Mouse (Mus musculus): ENCODE results near the gene Mboat1. TPM values are rescaled to one million over a fixed set of nuclear protein-coding genes. Genes with fewer than 3 reads are reported as not detected.

The Mboat1 gene
- polyA plus RNA-seq, 1 experiment from 2014 or later, result 7.4 TPM

DNA sequence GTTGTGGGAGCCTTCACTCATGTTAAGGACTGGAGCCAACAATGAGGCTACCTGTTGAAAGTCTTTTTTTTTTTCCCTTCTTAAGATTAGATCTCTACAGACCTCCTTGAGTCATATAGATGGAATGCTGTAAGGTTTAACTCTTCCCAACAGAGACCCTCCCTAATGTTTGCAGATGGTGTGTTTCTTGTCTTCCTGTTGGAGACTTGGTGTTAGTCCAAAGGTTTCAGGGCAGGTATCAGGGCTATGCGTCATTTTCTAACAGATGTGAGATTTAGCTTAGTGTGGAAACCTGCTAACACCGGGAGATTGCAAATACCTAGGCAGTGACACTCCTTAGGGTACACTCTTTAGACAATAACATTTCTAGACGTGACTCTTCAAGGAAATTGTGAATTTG, 58.5 kb downstream of the Mboat1 start:
- Histone ChIP-seq H3K27me3 (ENCODE audit: control insufficient read depth, insufficient read depth, low read length) (no peaks in the 10 kb centered on the region), H3K9me3 (ENCODE audit: control insufficient read depth, low read length) (no peaks in the 10 kb centered on the region), H3K4me1 (replicated peaks; ENCODE audit: control insufficient read depth, insufficient read depth, low read length) (no peaks in the 10 kb centered on the region), H3K4me2 (replicated peaks; ENCODE audit: low read depth, low read length) (no peak overlapping the region), H3K9ac (ENCODE audit: low read depth, low read length) (no peak overlapping the region), H3K4me3 (ENCODE audit: low read depth, low read length) (no peak overlapping the region), H3K36me3 (ENCODE audit: control insufficient read depth, insufficient read depth, low read length) (no peaks in the 10 kb centered on the region), H3K27ac (ENCODE audit: low read depth, low read length) (no peak overlapping the region)
- ATAC-seq (ENCODE audit: low FRiP score) (no peak), DNase-seq (ENCODE audit: low spot score) (no peak)
- WGBS, result 84% methylated on average over 3 of the region's 3 CpGs

DNA sequence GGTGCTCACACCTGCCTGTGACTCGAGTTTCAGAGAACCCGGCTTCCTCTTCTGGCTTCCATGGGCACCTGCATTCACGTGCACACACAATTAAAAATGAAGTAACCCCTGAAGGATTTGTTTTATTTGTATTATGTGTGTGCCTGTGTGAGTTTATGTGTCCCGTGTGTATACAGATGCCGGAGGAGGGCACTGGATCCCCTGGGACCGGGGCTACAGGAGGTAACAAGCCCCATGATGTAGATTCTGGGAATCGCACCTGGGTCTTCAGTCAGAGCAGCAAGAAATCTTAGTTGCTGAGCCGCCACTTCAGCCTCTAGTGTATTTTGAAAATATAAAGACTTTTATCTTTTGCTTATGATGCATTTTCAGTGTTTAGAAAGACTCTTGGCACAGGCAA, 60.4 kb downstream of the Mboat1 start:
- no peak overlapping the region for H3K4me3 ChIP-seq (ENCODE audit: low read depth, low read length)
- no peaks in the 10 kb centered on the region for H3K4me1 ChIP-seq (replicated peaks; ENCODE audit: control insufficient read depth, insufficient read depth, low read length)
- H3K27me3 ChIP-seq (ENCODE audit: control insufficient read depth, insufficient read depth, low read length), result no peaks in the 10 kb centered on the region
- no peak overlapping the region for H3K9ac ChIP-seq (ENCODE audit: low read depth, low read length)
- H3K4me2 ChIP-seq (replicated peaks; ENCODE audit: low read depth, low read length), result no peak overlapping the region
- WGBS, result 86% methylated on average over 8 of the region's 8 CpGs
- H3K36me3 ChIP-seq (ENCODE audit: control insufficient read depth, insufficient read depth, low read length), result no peaks in the 10 kb centered on the region
- H3K9me3 ChIP-seq (ENCODE audit: control insufficient read depth, low read length), result no peaks in the 10 kb centered on the region
- no peak for ATAC-seq (ENCODE audit: low FRiP score)
- no peak overlapping the region for H3K27ac ChIP-seq (ENCODE audit: low read depth, low read length)
- DNase-seq (ENCODE audit: low spot score), result no peak

DNA sequence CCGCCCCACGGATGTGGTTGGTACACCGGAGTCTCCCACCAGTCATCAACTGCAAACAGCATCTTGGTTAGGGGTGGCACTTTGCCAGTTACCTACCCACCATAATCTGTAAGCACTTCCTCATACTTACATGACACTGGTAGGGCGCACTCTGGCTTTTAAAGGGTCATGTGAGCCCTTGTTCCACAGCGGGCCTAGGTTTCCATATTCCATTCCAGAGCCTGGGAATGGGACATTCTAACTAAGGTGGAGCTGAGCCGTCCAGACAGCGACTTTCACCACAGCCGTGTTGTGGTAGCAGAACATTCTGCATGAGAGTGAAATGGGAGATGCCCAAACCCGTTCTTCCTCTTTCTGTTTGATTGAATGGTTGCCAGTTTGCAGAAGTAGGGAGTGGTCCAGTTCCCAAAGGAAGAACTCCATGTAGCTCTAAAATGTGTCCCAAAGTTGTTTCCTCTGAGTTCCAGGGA, 61.8 kb downstream of the Mboat1 start:
- Histone ChIP-seq H3K36me3 (ENCODE audit: control insufficient read depth, insufficient read depth, low read length) (no peaks in the 10 kb centered on the region), H3K4me2 (replicated peaks; ENCODE audit: low read depth, low read length) (no peak overlapping the region), H3K27ac (ENCODE audit: low read depth, low read length) (no peak overlapping the region), H3K9me3 (ENCODE audit: control insufficient read depth, low read length) (no peaks in the 10 kb centered on the region), H3K9ac (ENCODE audit: low read depth, low read length) (no peak overlapping the region), H3K27me3 (ENCODE audit: control insufficient read depth, insufficient read depth, low read length) (no peaks in the 10 kb centered on the region), H3K4me1 (replicated peaks; ENCODE audit: control insufficient read depth, insufficient read depth, low read length) (no peaks in the 10 kb centered on the region), H3K4me3 (ENCODE audit: low read depth, low read length) (no peak overlapping the region)
- DNase-seq (ENCODE audit: low spot score) (no peak), ATAC-seq (ENCODE audit: low FRiP score) (no peak)
- WGBS, result 90% methylated on average over 9 of the region's 9 CpGs

DNA sequence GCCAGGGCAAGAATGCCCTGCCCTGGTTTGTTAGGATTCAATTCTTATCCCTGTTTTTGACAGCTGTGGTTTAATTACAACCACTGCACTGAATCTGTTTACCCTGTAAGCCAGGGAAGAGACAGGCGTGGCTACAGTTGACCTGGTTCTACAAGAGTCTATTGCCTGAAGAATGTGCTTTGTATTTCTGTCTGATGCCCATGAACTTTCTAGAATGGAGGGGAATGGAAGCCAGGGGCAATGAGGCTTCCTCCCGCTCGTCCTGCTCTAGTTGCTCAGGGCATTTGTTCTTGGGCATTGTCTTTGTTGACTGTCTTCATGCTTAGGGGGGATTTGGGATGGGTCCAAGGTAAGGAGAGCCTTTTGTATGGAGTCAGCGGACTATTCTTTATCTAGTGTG, 63.5 kb downstream of the Mboat1 start:
- H3K4me3 ChIP-seq (ENCODE audit: low read depth, low read length), result no peak overlapping the region
- H3K9me3 ChIP-seq (ENCODE audit: control insufficient read depth, low read length), result no peaks in the 10 kb centered on the region
- H3K4me2 ChIP-seq (replicated peaks; ENCODE audit: low read depth, low read length), result no peak overlapping the region
- ATAC-seq (ENCODE audit: low FRiP score) (no peak), DNase-seq (ENCODE audit: low spot score) (no peak)
- H3K9ac ChIP-seq (ENCODE audit: low read depth, low read length), result no peak overlapping the region
- WGBS, result 78% methylated on average over 4 of the region's 4 CpGs
- no peaks in the 10 kb centered on the region for H3K36me3 ChIP-seq (ENCODE audit: control insufficient read depth, insufficient read depth, low read length)
- no peaks in the 10 kb centered on the region for H3K27me3 ChIP-seq (ENCODE audit: control insufficient read depth, insufficient read depth, low read length)
- no peaks in the 10 kb centered on the region for H3K4me1 ChIP-seq (replicated peaks; ENCODE audit: control insufficient read depth, insufficient read depth, low read length)
- H3K27ac ChIP-seq (ENCODE audit: low read depth, low read length), result no peak overlapping the region

DNA sequence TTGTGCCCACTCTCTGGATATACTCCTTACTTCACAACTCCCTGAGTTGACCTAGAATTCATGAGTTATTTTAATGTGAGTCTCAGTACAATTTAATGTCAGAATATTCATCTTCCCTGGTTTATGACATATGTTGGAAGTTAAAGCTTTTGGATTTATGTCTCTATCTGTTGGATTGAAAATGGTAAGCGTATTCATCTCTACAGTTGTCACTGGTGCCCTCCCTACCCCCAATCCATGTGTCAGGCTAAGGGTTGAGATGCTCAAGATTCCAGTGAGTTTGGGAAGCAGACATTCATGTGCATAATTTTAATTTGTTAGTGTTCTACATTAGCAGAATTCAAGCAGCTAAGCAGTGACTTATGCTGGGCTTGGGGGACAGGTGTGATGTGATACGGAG, 64.4 kb downstream of the Mboat1 start:
- WGBS, result 89% methylated on average over 2 of the region's 2 CpGs

DNA sequence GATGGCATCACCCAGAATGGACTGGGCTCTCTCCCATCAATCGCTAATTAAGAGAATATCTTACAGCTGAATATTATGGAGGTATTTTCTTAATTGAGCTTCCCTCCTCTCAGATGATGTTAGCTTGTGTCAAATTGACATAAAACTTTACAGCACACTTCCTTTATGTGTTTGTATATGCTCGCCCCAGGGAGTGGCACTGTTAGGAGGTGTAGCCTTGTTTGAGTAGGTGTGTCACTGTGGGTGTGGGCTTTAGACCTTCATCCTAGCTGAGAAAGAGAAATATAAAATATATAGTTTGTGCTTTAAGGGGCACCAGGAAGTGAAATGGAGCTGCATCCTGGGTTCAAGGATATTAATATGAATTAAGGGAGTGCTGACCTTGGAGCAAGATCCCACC, 66.7 kb downstream of the Mboat1 start:
- no peak for ATAC-seq (ENCODE audit: low FRiP score)
- Histone ChIP-seq H3K9me3 (ENCODE audit: control insufficient read depth, low read length) (no peaks in the 10 kb centered on the region), H3K27me3 (ENCODE audit: control insufficient read depth, insufficient read depth, low read length) (no peaks in the 10 kb centered on the region), H3K4me1 (replicated peaks; ENCODE audit: control insufficient read depth, insufficient read depth, low read length) (no peaks in the 10 kb centered on the region), H3K9ac (ENCODE audit: low read depth, low read length) (no peak overlapping the region), H3K36me3 (ENCODE audit: control insufficient read depth, insufficient read depth, low read length) (no peaks in the 10 kb centered on the region), H3K4me3 (ENCODE audit: low read depth, low read length) (no peak overlapping the region), H3K4me2 (replicated peaks; ENCODE audit: low read depth, low read length) (no peak overlapping the region), H3K27ac (ENCODE audit: low read depth, low read length) (no peak overlapping the region)
- no peak for DNase-seq (ENCODE audit: low spot score)
- WGBS, result 90% methylated on average over 2 of the region's 2 CpGs

More for the DNA sequence above, 64.4 kb downstream of the Mboat1 start:
- DNase-seq (ENCODE audit: low spot score) (no peak), ATAC-seq (ENCODE audit: low FRiP score) (no peak)
- Histone ChIP-seq H3K4me3 (ENCODE audit: low read depth, low read length) (no peak overlapping the region), H3K27me3 (ENCODE audit: control insufficient read depth, insufficient read depth, low read length) (no peaks in the 10 kb centered on the region), H3K9me3 (ENCODE audit: control insufficient read depth, low read length) (no peaks in the 10 kb centered on the region), H3K4me2 (replicated peaks; ENCODE audit: low read depth, low read length) (no peak overlapping the region), H3K4me1 (replicated peaks; ENCODE audit: control insufficient read depth, insufficient read depth, low read length) (no peaks in the 10 kb centered on the region), H3K27ac (ENCODE audit: low read depth, low read length) (no peak overlapping the region), H3K9ac (ENCODE audit: low read depth, low read length) (no peak overlapping the region), H3K36me3 (ENCODE audit: control insufficient read depth, insufficient read depth, low read length) (no peaks in the 10 kb centered on the region)

DNA sequence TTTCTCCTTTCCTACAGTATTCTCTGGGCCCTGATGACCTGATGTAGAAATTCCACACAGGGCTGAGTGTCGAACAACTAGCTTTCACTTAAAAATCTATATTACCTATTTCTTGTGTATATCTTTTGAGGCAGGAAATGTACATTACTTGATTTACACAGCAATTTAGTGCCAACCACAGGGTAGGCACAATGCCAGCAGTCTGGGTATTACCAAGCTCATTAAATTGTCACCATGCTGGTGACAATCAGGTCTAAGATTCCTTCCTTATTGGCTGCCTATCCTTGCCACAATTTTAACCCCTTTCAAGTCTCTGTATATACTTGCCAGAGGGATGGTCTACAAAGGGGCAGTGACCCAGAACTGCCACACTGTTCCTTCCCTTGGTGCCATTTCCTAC, 71.9 kb downstream of the Mboat1 start:
- Histone ChIP-seq H3K27ac (ENCODE audit: low read depth, low read length) (no peak overlapping the region), H3K4me3 (ENCODE audit: low read depth, low read length) (no peak overlapping the region), H3K4me2 (replicated peaks; ENCODE audit: low read depth, low read length) (no peak overlapping the region), H3K27me3 (ENCODE audit: control insufficient read depth, insufficient read depth, low read length) (no peaks in the 10 kb centered on the region), H3K9ac (ENCODE audit: low read depth, low read length) (no peak overlapping the region), H3K4me1 (replicated peaks; ENCODE audit: control insufficient read depth, insufficient read depth, low read length) (no peaks in the 10 kb centered on the region), H3K36me3 (ENCODE audit: control insufficient read depth, insufficient read depth, low read length) (no peaks in the 10 kb centered on the region), H3K9me3 (ENCODE audit: control insufficient read depth, low read length) (no peaks in the 10 kb centered on the region)
- DNase-seq (ENCODE audit: low spot score) (no peak), ATAC-seq (ENCODE audit: low FRiP score) (no peak)
- 97% methylated on average over 1 of the region's 1 CpGs for WGBS

DNA sequence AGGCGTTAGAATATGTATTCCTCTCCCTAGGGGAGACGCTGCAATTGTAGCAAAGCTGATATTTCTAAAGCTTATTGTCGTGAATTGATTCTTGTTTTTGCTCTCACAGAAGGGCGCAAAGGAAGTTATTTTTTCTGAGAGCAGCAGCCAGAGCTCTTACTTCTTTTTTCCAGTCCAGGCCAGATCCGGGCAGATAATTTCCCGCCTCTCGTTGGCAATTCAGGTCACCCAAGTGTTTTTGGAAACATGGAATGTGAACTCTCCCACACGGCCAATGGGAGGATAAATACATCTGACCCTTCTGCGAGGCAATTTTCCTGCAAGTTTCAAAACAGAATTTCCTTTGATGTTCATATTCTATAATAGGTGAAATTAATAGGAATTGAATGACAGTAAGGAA, 77.0 kb downstream of the Mboat1 start:
- no peaks in the 10 kb centered on the region for H3K9me3 ChIP-seq (ENCODE audit: control insufficient read depth, low read length)
- no peak overlapping the region for H3K9ac ChIP-seq (ENCODE audit: low read depth, low read length)
- no peak for ATAC-seq (ENCODE audit: low FRiP score)
- H3K4me3 ChIP-seq (ENCODE audit: low read depth, low read length), result no peak overlapping the region
- no peaks in the 10 kb centered on the region for H3K27me3 ChIP-seq (ENCODE audit: control insufficient read depth, insufficient read depth, low read length)
- H3K36me3 ChIP-seq (ENCODE audit: control insufficient read depth, insufficient read depth, low read length), result no peaks in the 10 kb centered on the region
- WGBS, result 77% methylated on average over 9 of the region's 9 CpGs
- no peak overlapping the region for H3K27ac ChIP-seq (ENCODE audit: low read depth, low read length)
- H3K4me2 ChIP-seq (replicated peaks; ENCODE audit: low read depth, low read length), result no peak overlapping the region
- H3K4me1 ChIP-seq (replicated peaks; ENCODE audit: control insufficient read depth, insufficient read depth, low read length), result no peaks in the 10 kb centered on the region
- DNase-seq (ENCODE audit: low spot score), result no peak

DNA sequence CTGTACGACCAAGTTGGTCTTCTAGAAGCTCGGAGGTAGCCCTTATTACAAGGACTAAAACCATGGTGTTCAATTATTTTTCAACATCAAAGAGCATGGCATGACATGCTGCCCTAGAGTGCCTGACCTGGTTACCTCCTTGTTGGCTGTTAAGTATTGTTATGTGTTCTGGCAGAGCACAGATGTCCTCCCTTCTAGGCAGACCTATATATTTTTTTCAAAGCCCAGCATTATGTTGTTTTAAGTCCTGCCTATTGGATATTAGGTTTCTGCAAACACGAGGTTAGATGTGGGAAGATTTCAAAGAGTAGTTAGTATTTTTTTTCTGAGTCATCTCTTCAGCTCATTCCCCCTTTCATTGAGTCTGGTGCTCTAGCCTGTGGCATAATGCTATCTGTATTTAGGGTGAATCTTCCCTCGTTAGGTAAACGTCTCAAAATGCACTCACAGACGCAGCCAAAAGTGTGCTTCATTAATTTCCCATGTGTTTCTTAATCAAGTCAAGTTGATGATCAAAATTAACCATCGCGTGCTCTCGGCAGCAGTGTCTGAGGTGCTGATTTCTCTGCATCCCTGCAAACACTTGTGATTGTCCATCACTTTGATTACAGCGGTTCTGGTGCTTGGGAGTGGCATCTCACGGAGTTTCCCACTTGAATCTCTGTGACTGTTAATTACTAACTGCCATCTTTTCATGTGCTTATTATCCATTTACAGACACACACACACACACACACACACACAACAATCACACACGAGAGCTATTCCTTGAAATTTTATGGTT, 81.5 kb downstream of the Mboat1 start:
- ATAC-seq (ENCODE audit: low FRiP score) (no peak), DNase-seq (ENCODE audit: low spot score) (no peak)
- H3K36me3 ChIP-seq (ENCODE audit: control insufficient read depth, insufficient read depth, low read length), result no peaks in the 10 kb centered on the region
- H3K9ac ChIP-seq (ENCODE audit: low read depth, low read length), result no peak overlapping the region
- no peaks in the 10 kb centered on the region for H3K4me1 ChIP-seq (replicated peaks; ENCODE audit: control insufficient read depth, insufficient read depth, low read length)
- no peaks in the 10 kb centered on the region for H3K9me3 ChIP-seq (ENCODE audit: control insufficient read depth, low read length)
- H3K27ac ChIP-seq (ENCODE audit: low read depth, low read length), result no peak overlapping the region
- no peaks in the 10 kb centered on the region for H3K27me3 ChIP-seq (ENCODE audit: control insufficient read depth, insufficient read depth, low read length)
- no peak overlapping the region for H3K4me2 ChIP-seq (replicated peaks; ENCODE audit: low read depth, low read length)
- H3K4me3 ChIP-seq (ENCODE audit: low read depth, low read length), result no peak overlapping the region
- WGBS, result 83% methylated on average over 12 of the region's 12 CpGs
